Mouse (Mus musculus) v-Abl transformed pro-B cells (cell line): ENCODE measurements around the gene Itgb3bp.

Source experiments
- in situ Hi-C, 2 experiments: fragments of 400-800 bp; cut with MboI; formaldehyde crosslinking; loops; one replicate each; pipeline ENCODE4 v1.15.1; 2025; ENCODE audit not compliant: unreplicated experiment in 2 of 2

Gene Itgb3bp

GRCm38 (mm10) chr4:99936278-99936677 lies 6.7 kb upstream of the Itgb3bp start:
- in situ Hi-C loops: loop anchor here in 1 of 2 experiments (10.0 kb wide), 1 partner anchor 1011 kb away; the partner anchor contains the start of gene Usp1

GRCm38 (mm10) chr4:99934859-99935258 lies 5.2 kb upstream of the Itgb3bp start:
- in situ Hi-C loops: loop anchor here in 1 of 2 experiments (10.0 kb wide), 1 partner anchor 1010 kb away; the partner anchor contains the start of gene Usp1

DNA sequence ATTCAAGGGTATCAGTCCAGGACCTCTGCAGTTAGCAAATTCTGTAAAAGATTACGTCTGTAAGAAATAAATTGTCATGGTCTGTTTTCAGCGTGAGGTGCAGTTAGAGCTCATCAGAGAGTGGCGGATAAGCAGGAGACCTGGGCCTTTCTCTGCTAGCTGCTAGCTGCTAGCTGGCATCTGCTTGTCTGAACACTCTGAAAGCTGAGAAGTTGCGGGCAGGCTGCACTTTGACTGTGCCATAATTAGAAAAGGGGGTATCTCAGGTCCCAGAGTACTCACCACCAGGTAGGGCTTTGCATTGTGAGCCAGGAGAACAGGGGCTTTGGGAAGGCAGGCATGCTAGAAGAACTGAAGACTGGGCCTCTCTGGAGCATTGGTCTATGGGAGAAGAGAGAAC lies 2.2 kb upstream of the Itgb3bp start:
- in situ Hi-C loops: loop anchor here in 1 of 2 experiments (10.0 kb wide), 1 partner anchor 1007 kb away; the partner anchor contains the start of gene Usp1

- in situ Hi-C loops: loop anchor here in 1 of 2 experiments (10.0 kb wide), 1 partner anchor 1006 kb away; the partner anchor contains the start of gene Usp1
Observed at GRCm38 (mm10) chr4:99931240-99931580, 1.6 kb upstream of the Itgb3bp start.

- in situ Hi-C loops: loop anchor here in 1 of 2 experiments (10.0 kb wide), 1 partner anchor 1006 kb away; the partner anchor contains the start of gene Usp1
Observed at GRCm38 (mm10) chr4:99930518-99931239, 1.1 kb upstream of the Itgb3bp start.

GRCm38 (mm10) chr4:99929149-99929612 lies 432 bp downstream of the Itgb3bp start, which contains the start of gene Pgm1:
TSS of gene Pgm1 (plus strand) at chr4:99929414.
- in situ Hi-C loops: no loop called here

DNA sequence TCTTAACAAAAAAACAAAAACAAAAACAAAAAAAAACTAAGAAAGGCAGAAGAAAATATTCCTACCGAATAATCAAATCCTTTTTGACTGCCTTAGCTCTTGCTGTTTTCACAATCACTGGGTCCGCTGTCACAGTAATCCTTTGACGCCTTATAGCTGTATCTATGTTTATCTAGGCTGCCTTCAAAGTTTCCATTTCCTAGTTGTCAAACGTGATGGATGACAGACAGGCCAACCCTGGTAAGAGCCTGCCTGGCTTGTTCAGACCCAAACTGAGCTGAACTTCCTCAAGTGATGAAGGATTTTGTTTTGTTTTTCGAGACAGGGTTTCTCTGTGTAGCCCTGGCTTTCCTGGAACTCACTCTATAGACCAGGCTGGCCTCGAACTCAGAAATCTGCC lies 1.1 kb downstream of the Itgb3bp start:
- in situ Hi-C loops: no loop called here

DNA sequence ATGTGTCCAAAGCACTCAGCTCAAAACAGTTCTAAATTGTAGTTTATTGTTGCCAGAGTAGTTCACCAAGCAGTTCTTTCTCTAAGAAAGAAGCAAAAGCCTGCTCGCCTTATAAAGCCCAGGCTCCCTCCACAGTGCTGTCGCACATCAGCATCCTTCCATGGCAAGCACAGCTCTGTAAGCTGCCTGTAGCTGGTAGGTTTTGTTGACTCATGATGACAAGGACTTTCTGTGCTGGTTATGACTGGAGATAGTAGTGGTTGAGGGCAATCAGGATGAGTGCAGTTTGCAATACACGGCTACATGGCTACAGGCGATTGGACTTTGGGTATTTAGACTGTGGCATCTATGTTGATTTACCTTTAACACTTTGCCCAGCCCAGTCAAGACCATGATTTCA lies 3.2 kb downstream of the Itgb3bp start:
- in situ Hi-C loops: no loop called here

GRCm38 (mm10) chr4:99913894-99914451 lies 15.6 kb downstream of the Itgb3bp start:
- in situ Hi-C loops: no loop called here

DNA sequence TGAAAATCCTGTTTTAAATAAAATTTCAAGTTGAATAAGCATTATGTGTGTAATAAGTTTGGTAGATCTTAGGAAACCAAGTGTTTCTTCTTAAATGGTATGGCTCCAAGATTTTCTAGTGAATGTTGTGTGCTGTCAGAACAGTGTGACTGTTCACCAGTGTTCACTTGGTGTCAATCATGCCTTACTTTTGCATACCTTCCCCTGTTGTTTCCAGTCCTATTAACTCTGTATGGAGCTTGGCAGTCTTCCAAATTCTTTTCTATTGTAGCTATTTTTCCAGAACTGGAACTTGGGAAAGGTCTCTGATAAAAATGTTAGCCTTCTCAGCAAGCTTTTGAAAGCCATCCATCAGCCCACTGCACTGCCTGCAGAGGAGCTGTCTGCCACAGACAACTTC lies 47.2 kb downstream of the Itgb3bp start:
- in situ Hi-C loops: no loop called here

DNA sequence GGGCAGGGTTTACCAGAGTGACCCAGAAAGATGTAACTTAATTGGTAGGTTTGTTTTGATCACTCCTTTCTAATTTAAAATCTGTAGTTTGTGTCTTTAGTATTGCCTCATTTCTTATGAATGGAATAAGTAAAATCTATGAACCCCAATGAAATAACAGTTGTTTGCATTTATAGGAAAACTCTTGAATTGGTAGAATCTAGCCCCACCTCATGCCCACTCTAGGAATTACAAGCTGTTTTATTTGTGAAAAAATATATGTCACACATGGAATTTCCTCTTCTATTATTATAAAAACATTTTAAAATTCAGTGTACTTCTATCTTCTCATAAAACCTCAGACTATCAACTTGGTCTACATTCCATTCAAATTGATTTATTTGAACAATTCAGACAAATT lies 47.7 kb downstream of the Itgb3bp start:
- in situ Hi-C loops: no loop called here

DNA sequence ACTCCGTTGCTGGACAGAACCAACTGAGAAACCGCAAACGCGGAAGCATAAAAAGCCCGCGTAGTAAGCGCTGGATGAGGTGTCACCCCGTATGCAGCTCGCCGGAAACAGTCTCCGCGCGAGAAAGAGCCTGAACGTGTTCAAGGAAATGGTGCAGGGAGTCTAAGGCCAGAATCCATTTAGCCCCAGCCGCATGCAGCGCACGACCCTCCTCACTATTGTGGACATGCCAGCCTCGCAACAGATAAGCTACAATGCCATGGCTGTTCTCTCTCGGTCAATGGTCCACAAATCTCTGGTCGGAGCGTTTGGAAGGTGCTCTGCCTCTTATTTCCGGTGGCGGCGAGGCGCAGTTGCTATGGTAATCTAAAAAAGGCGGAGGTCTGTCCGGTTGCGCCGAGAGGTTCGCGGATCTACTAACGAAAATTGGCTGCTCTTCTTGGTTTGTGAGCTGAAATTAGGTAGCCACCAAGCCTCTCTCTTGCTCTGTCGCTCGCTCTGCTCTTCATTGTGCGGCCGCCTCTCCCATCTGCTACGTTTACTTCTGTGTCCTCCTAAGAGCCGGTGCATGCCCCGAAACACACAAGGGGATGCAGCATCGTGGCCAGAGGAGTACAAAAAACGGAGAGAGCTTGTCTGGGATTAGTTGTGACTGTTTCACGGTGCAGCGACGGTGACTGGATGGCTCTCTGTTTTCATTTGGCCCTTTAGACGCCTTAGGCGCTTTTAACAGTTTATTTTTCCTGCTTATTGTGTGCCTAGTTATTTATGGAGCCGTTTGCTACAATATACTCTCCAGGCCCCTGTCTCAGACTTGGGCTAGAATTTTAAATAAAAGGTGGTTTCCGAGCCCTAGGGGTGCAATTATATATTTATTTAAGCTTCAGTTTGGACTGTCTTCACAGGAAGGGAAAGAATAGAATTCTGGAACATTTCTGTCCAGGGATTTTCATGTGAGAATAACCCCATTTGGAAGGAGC lies 100.2 kb downstream of the Itgb3bp start, which contains the start of gene Efcab7:
Gene Efcab7 (plus strand): TSS at position 105 of the 980 bp plus-strand sequence.
- in situ Hi-C loops: no loop called here

DNA sequence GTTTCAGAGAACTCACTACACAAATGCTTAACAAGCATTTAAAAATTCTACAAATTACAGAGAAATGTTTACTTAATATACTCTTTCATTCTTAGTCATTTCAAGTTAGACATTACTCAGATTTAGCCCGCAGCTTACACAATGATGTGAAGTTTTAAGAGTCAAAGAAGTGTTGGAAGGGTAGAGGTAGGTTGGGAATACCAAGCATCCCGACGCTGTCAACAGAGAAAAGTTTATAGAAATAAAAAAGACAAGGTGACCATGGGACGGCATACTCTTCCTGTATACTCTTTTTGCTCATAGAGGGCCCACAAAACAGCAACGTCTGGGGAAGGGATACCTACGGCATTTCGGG lies 100.9 kb downstream of the Itgb3bp start:
- in situ Hi-C loops: no loop called here

GRCm38 (mm10) chr4:99828337-99828736 lies 101.3 kb downstream of the Itgb3bp start:
- in situ Hi-C loops: no loop called here

DNA sequence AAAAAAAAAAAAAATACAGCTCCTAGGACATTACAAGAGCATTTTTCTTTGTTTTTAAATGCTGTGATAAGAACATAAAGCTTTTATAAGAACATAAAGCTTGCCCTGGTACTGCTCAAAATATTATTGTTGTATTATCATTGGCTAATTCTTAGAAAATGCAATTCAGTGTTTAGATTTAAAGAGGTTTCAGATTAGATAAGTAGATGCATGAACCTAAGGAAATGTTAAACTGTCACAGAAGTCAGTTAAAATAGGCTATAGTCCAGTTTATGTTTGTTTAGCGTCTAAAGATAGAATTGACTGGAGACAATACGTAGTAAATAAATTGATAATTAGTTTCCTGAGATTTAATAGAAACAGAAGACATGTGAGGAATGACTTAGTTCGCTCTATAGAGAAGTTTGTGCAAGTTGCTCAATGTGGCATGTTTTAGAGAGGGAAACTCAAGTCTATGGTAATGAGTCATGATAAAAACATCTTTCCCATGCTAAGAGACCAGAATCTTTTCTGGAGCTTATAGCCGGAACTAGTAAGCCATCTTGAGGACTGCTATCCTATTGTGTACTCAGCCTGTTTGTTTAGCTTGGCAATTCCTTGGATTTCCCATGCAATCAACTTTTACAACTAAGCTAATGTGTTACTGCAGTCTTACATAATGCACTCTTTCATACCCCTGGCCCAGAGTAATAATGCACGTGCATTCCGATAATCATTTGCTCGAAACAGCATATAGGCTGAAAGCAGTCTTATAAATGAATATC lies 112.7 kb downstream of the Itgb3bp start:
- in situ Hi-C loops: no loop called here

GRCm38 (mm10) chr4:99792365-99792764 lies 137.2 kb downstream of the Itgb3bp start:
- in situ Hi-C loops: no loop called here

- in situ Hi-C loops: no loop called here
Observed at GRCm38 (mm10) chr4:99773041-99773440, 156.6 kb downstream of the Itgb3bp start.

- in situ Hi-C loops: no loop called here
Observed at GRCm38 (mm10) chr4:99770555-99770954, 159.1 kb downstream of the Itgb3bp start.

- in situ Hi-C loops: no loop called here
Observed at GRCm38 (mm10) chr4:99766753-99767152, 162.9 kb downstream of the Itgb3bp start.

- in situ Hi-C loops: no loop called here
Observed at GRCm38 (mm10) chr4:99766303-99766702, 163.3 kb downstream of the Itgb3bp start.
